28 mouse cellular contexts compared by ENCODE assay signal in the genomic region with DNA sequence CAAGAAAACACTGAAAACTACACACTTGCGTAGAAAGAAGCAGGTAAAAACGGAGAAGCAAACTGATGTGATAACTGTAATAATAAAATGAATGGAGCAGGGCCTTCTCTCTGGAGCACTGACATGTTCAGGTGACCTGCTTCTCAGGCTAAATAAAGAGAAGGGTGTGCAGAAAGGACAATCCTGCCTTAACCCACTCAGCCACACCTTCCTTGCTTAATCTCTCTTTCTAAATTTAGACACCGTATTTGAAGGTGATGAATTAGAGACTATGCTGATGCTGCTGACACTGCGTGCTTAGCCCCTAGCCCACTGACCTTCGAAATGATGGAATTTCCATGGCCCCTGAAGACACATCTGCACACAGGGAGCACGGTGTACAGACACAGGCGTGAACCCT.
A peak's percentile ranks its signal among the peaks of the same experiment; 100 is the strongest.
DNase-seq lines count a peak whose midpoint lies in the region; ATAC-seq lines count a peak whose summit lies in the region.
"Had no signal": no experiment of that assay in that cellular context is flagged by ENCODE, and none has a peak within 500 bp of the region (broad histone marks: within the 10 kb centered on the region; RNA-seq: fewer than 3 reads in every experiment).

No protein-coding gene starts in this region.

- 49% methylated on average over 7 of the region's 7 CpGs for WGBS in heart, embryonic 10.5 days
- 47% methylated on average over 7 of the region's 7 CpGs for WGBS in heart, embryonic 13.5 days
- WGBS in heart, embryonic 16.5 days = 49% methylated on average over 7 of the region's 7 CpGs
- WGBS in midbrain, embryonic 11.5 days = 93% methylated on average over 7 of the region's 7 CpGs
- WGBS in midbrain, embryonic 10.5 days = 93% methylated on average over 7 of the region's 7 CpGs

- DNase-seq in heart, embryonic 10.5 days (ENCODE audit: low spot score) = no peak
- DNase-seq in heart, adult 8-10 months (ENCODE audit: low spot score) = no peak
- no peak for DNase-seq in heart, postnatal 4 days
- DNase-seq in heart, adult 9 months (ENCODE audit: low spot score in 2 of 2) = no peak
- peak; percentile 10 for DNase-seq in midbrain, embryonic 11.5 days (ENCODE audit: low spot score, missing footprints)
- DNase-seq in midbrain, embryonic 10.5 days (ENCODE audit: low spot score) = no peak
- DNase-seq: adrenal gland, adult 8-10 months; adrenal gland, postnatal 25 days; cerebellum, adult 11-12 months; cerebellum, adult 8-10 months; cerebellum, postnatal 10 days; cerebellum, postnatal 36 days; embryo, embryonic 11 days; gastrocnemius, postnatal 25 days; heart, postnatal 36 days; kidney, adult 18-20 months had no signal

- no peak for ATAC-seq in heart, embryonic 13.5 days (ENCODE audit: extremely low read depth, insufficient number of reproducible peaks, low FRiP score, low TSS enrichment)
- peak; percentile 51 for ATAC-seq in heart, embryonic 16.5 days (replicated peaks; ENCODE audit: extremely low read depth, insufficient read depth, low FRiP score)
- no peak for ATAC-seq in midbrain, embryonic 11.5 days (ENCODE audit: low FRiP score)
- ATAC-seq: activated CD4-positive, CD25-positive, alpha-beta regulatory T cell, adult 4 months; forebrain, embryonic 15.5 days; hindbrain, postnatal 0 days; inflammation-experienced regulatory T-cells, adult 6 months; intestine, embryonic 16.5 days had no signal

- peaks cover 35% of the 10 kb centered on the region for H3K4me1 ChIP-seq in heart, embryonic 10.5 days
- peaks cover 33% of the 10 kb centered on the region for H3K4me1 ChIP-seq in heart, embryonic 13.5 days
- H3K4me1 ChIP-seq in heart, embryonic 16.5 days (ENCODE audit: control insufficient read depth, insufficient read depth, low read length) = peaks cover 4% of the 10 kb centered on the region
- H3K4me1 ChIP-seq in midbrain, embryonic 11.5 days (ENCODE audit: control insufficient read depth, insufficient read depth, low read length) = no peaks in the 10 kb centered on the region
- peaks cover 6% of the 10 kb centered on the region; the same call in 1 of the 2 replicates for H3K4me1 ChIP-seq in midbrain, embryonic 10.5 days
- H3K4me1 ChIP-seq: embryonic facial prominence, embryonic 13.5 days; forebrain, embryonic 12.5 days; forebrain, embryonic 15.5 days had no signal

- H3K9me3 ChIP-seq in heart, embryonic 10.5 days = no peaks in the 10 kb centered on the region
- H3K9me3 ChIP-seq in heart, embryonic 13.5 days = no peaks in the 10 kb centered on the region
- no peaks in the 10 kb centered on the region for H3K9me3 ChIP-seq in heart, embryonic 16.5 days (replicated peaks; ENCODE audit: control insufficient read depth, low read length)
- no peaks in the 10 kb centered on the region for H3K9me3 ChIP-seq in midbrain, embryonic 11.5 days (ENCODE audit: control insufficient read depth, low read length)
- H3K9me3 ChIP-seq in midbrain, embryonic 10.5 days (replicated peaks) = no peaks in the 10 kb centered on the region
- H3K9me3 ChIP-seq: embryonic facial prominence, embryonic 10.5 days; embryonic facial prominence, embryonic 13.5 days; forebrain, embryonic 12.5 days; forebrain, embryonic 15.5 days had no signal

- peaks cover 5% of the 10 kb centered on the region; the same call in 1 of the 2 replicates for H3K36me3 ChIP-seq in heart, embryonic 10.5 days
- peaks cover 25% of the 10 kb centered on the region for H3K36me3 ChIP-seq in heart, embryonic 13.5 days
- H3K36me3 ChIP-seq in heart, embryonic 16.5 days (ENCODE audit: control insufficient read depth, insufficient read depth) = no peaks in the 10 kb centered on the region
- H3K36me3 ChIP-seq in midbrain, embryonic 11.5 days (ENCODE audit: control insufficient read depth, insufficient read depth, low read length) = no peaks in the 10 kb centered on the region
- H3K36me3 ChIP-seq in midbrain, embryonic 10.5 days = no peaks in the 10 kb centered on the region
- H3K36me3 ChIP-seq: embryonic facial prominence, embryonic 10.5 days; embryonic facial prominence, embryonic 13.5 days; forebrain, embryonic 12.5 days; forebrain, embryonic 15.5 days had no signal

- peak overlapping the region; percentile 76 for H3K27ac ChIP-seq in heart, embryonic 10.5 days
- peak overlapping the region; percentile 51 for H3K27ac ChIP-seq in heart, embryonic 13.5 days (replicated peaks)
- peak overlapping the region; percentile 27; the same call in 1 of the 2 replicates for H3K27ac ChIP-seq in heart, embryonic 16.5 days (ENCODE audit: low read length)
- H3K27ac ChIP-seq in midbrain, embryonic 11.5 days (ENCODE audit: low read depth, low read length) = no peak overlapping the region
- no peak overlapping the region for H3K27ac ChIP-seq in midbrain, embryonic 10.5 days (replicated peaks)
- H3K27ac ChIP-seq: embryonic facial prominence, embryonic 10.5 days; embryonic facial prominence, embryonic 13.5 days; forebrain, embryonic 12.5 days; forebrain, embryonic 15.5 days; hindbrain, embryonic 14.5 days; hindbrain, postnatal 0 days had no signal

- H3K9ac ChIP-seq in heart, embryonic 13.5 days = no peak overlapping the region
- no peak overlapping the region for H3K9ac ChIP-seq in heart, embryonic 16.5 days (ENCODE audit: low read length)
- H3K9ac ChIP-seq in midbrain, embryonic 11.5 days (ENCODE audit: low read length) = no peak overlapping the region
- H3K9ac ChIP-seq: embryonic facial prominence, embryonic 13.5 days; forebrain, embryonic 12.5 days; forebrain, embryonic 15.5 days; hindbrain, embryonic 14.5 days had no signal

- H3K4me3 ChIP-seq in heart, embryonic 10.5 days = no peak overlapping the region
- H3K4me3 ChIP-seq in heart, embryonic 13.5 days = no peak overlapping the region
- H3K4me3 ChIP-seq in heart, embryonic 16.5 days (ENCODE audit: low read length) = no peak overlapping the region
- no peak overlapping the region for H3K4me3 ChIP-seq in midbrain, embryonic 11.5 days (ENCODE audit: low read depth, low read length)
- H3K4me3 ChIP-seq in midbrain, embryonic 10.5 days = no peak overlapping the region
- H3K4me3 ChIP-seq: embryonic facial prominence, embryonic 10.5 days; embryonic facial prominence, embryonic 13.5 days; erythroblast, embryonic 14.5 days; forebrain, embryonic 12.5 days; forebrain, embryonic 15.5 days had no signal

- H3K4me2 ChIP-seq in heart, embryonic 13.5 days = peak overlapping the region; percentile 7; the same call in 1 of the 2 replicates
- 0 out of 2 replicates have a peak overlapping the region, but pooled peaks have one; percentile 9 for H3K4me2 ChIP-seq in heart, embryonic 16.5 days (ENCODE audit: low read depth, low read length)
- no peak overlapping the region for H3K4me2 ChIP-seq in midbrain, embryonic 11.5 days
- H3K4me2 ChIP-seq: embryonic facial prominence, embryonic 13.5 days; forebrain, embryonic 12.5 days; forebrain, embryonic 15.5 days; hindbrain, embryonic 14.5 days had no signal

- no peaks in the 10 kb centered on the region for H3K27me3 ChIP-seq in heart, embryonic 10.5 days (ENCODE audit: insufficient read depth, poor library complexity, severe bottlenecking)
- no peaks in the 10 kb centered on the region for H3K27me3 ChIP-seq in heart, embryonic 13.5 days (replicated peaks)
- no peaks in the 10 kb centered on the region for H3K27me3 ChIP-seq in heart, embryonic 16.5 days (ENCODE audit: control insufficient read depth, insufficient read depth, low read length)
- H3K27me3 ChIP-seq in midbrain, embryonic 11.5 days (ENCODE audit: control insufficient read depth, insufficient read depth, low read length) = no peaks in the 10 kb centered on the region
- H3K27me3 ChIP-seq in midbrain, embryonic 10.5 days (ENCODE audit: low read depth, poor library complexity, severe bottlenecking) = no peaks in the 10 kb centered on the region
- H3K27me3 ChIP-seq: embryonic facial prominence, embryonic 13.5 days; forebrain, embryonic 12.5 days; forebrain, embryonic 15.5 days had no signal

Comparison
In these comparisons a context has a peak if more than half of its experiments do, and no peak if none do; other contexts are left out.
1. H3K27ac ChIP-seq: peak in heart, embryonic 10.5 days (single experiment), heart, embryonic 13.5 days (single experiment) and heart, embryonic 16.5 days (single experiment); none in midbrain, embryonic 11.5 days (single experiment) and midbrain, embryonic 10.5 days (single experiment).